Mouse (Mus musculus) megakaryocyte, adult 5-6 weeks (primary cell): ENCODE measurements around the gene Fosb. TPM values are rescaled to one million over a fixed set of nuclear protein-coding genes. Genes with fewer than 3 reads are reported as not detected.

ENCODE experiments used
- ATAC-seq: 2 replicates; pipeline ENCODE4 v1.8.0; 2016; ENCODE audit warnings: mild to moderate bottlenecking, inconsistent platforms; ENCODE audit not compliant: poor library complexity, severe bottlenecking
- total RNA-seq, 2 experiments: library from RNA; stranded (forward) in 1 of 2; stranded (reverse) in 1 of 2; fragments of 153-499, 151-499 nt in 1 of 2; fragments of 221-1000, 200-1000 nt in 1 of 2; gene quantifications; 2 replicates each; pipeline versions ENCODE4 v1.2.3 to v1.2.4; 2015 to 2017

Gene Fosb
- total RNA-seq, 2 experiments from 2014 or later, result 24.0 to 26.9 TPM

GRCm38 (mm10) chr7:19255395-19255794 lies 54.5 kb downstream of the Fosb start:
- no peak for ATAC-seq

- ATAC-seq, result no peak
Measured at GRCm38 (mm10) chr7:19253437-19253836, 56.4 kb downstream of the Fosb start.

Other genes with a start within 250 kb of the Fosb start
- 4.1 and 6.2 TPM in 2 replicates for gene Dmwd, start 233.8 kb downstream of the Fosb start, total RNA-seq (2015)
- 1.0 and 1.3 TPM in 2 replicates for gene Dmwd, start 233.8 kb downstream of the Fosb start, total RNA-seq (2017)
- 2.2 and 5.4 TPM in 2 replicates for gene Dmpk, start 226.2 kb downstream of the Fosb start, total RNA-seq (2015)
- gene Dmpk, start 226.2 kb downstream of the Fosb start, total RNA-seq (2017), result 2.7 and 3.1 TPM in 2 replicates
- 0.18 TPM in 1 of 2 replicates, not detected in the other for gene Six5, start 215.5 kb downstream of the Fosb start, total RNA-seq (2015)
- gene Six5, start 215.5 kb downstream of the Fosb start, total RNA-seq (2017), result 0.04 and 0.07 TPM in 2 replicates
- 0.05 TPM in 1 of 2 replicates, not detected in the other for gene Gm4969, start 191.7 kb downstream of the Fosb start, total RNA-seq (2015)
- gene Gm4969, start 191.7 kb downstream of the Fosb start, total RNA-seq (2017), result 0.29 TPM in 1 of 2 replicates, not detected in the other
- gene Fbxo46, start 190.2 kb downstream of the Fosb start, total RNA-seq (2015), result 1.5 and 1.9 TPM in 2 replicates
- gene Fbxo46, start 190.2 kb downstream of the Fosb start, total RNA-seq (2017), result 6.5 and 6.9 TPM in 2 replicates
- gene Qpctl, start 160.8 kb downstream of the Fosb start, total RNA-seq (2015), result 6.6 and 7.9 TPM in 2 replicates
- gene Qpctl, start 160.8 kb downstream of the Fosb start, total RNA-seq (2017), result 3.5 and 4.5 TPM in 2 replicates
- gene Snrpd2, start 160.3 kb downstream of the Fosb start, total RNA-seq (2015), result 44.2 and 53.7 TPM in 2 replicates
- gene Snrpd2, start 160.3 kb downstream of the Fosb start, total RNA-seq (2017), result 28.3 and 32.4 TPM in 2 replicates
- gene Gipr, start 143.9 kb downstream of the Fosb start, total RNA-seq (2015), result not detected in 2 replicates
- gene Gipr, start 143.9 kb downstream of the Fosb start, total RNA-seq (2017), result not detected in 2 replicates
- gene Eml2, start 133.6 kb downstream of the Fosb start, total RNA-seq (2015), result 5.2 and 9.1 TPM in 2 replicates
- gene Eml2, start 133.6 kb downstream of the Fosb start, total RNA-seq (2017), result 8.7 and 13.4 TPM in 2 replicates
- gene Gpr4, start 97.5 kb downstream of the Fosb start, total RNA-seq (2015), result not detected in 2 replicates
- gene Gpr4, start 97.5 kb downstream of the Fosb start, total RNA-seq (2017), result 0.12 TPM in 1 of 2 replicates, not detected in the other
- 12.3 and 15.7 TPM in 2 replicates for gene Opa3, start 81.7 kb downstream of the Fosb start, total RNA-seq (2015)
- 18.2 and 20.7 TPM in 2 replicates for gene Opa3, start 81.7 kb downstream of the Fosb start, total RNA-seq (2017)
- gene Vasp, start 38.2 kb downstream of the Fosb start, total RNA-seq (2015), result 122 and 129 TPM in 2 replicates
- gene Vasp, start 38.2 kb downstream of the Fosb start, total RNA-seq (2017), result 180 and 227 TPM in 2 replicates
- gene Ppm1n, start 30.0 kb downstream of the Fosb start, total RNA-seq (2015), result not detected in 2 replicates
- not detected in 2 replicates for gene Ppm1n, start 30.0 kb downstream of the Fosb start, total RNA-seq (2017)
- 0.48 TPM in 1 of 2 replicates, not detected in the other for gene Rtn2, start 27.4 kb downstream of the Fosb start, total RNA-seq (2015)
- gene Rtn2, start 27.4 kb downstream of the Fosb start, total RNA-seq (2017), result not detected in 2 replicates
- gene Ercc1, start 34.7 kb upstream of the Fosb start, total RNA-seq (2015), result 18.9 and 26.4 TPM in 2 replicates
- 17.5 and 21.4 TPM in 2 replicates for gene Ercc1, start 34.7 kb upstream of the Fosb start, total RNA-seq (2017)
- gene Cd3eap, start 49.4 kb upstream of the Fosb start, total RNA-seq (2015), result 3.4 TPM in 2 replicates
- 9.0 and 11.5 TPM in 2 replicates for gene Cd3eap, start 49.4 kb upstream of the Fosb start, total RNA-seq (2017)
- 4.1 and 4.2 TPM in 2 replicates for gene Ppp1r13l, start 49.7 kb upstream of the Fosb start, total RNA-seq (2015)
- 0.45 TPM in 1 of 2 replicates, not detected in the other for gene Ppp1r13l, start 49.7 kb upstream of the Fosb start, total RNA-seq (2017)
- gene Ercc2, start 72.0 kb upstream of the Fosb start, total RNA-seq (2015), result 4.9 and 5.7 TPM in 2 replicates
- gene Ercc2, start 72.0 kb upstream of the Fosb start, total RNA-seq (2017), result 12.6 and 19.2 TPM in 2 replicates
- gene Klc3, start 94.1 kb upstream of the Fosb start, total RNA-seq (2015), result 0.09 TPM in 1 of 2 replicates, not detected in the other
- not detected in 2 replicates for gene Klc3, start 94.1 kb upstream of the Fosb start, total RNA-seq (2017)
- gene Ckm, start 94.7 kb upstream of the Fosb start, total RNA-seq (2015), result 0.14 and 0.18 TPM in 2 replicates
- 0.26 and 0.45 TPM in 2 replicates for gene Ckm, start 94.7 kb upstream of the Fosb start, total RNA-seq (2017)
- gene Mark4, start 148.8 kb upstream of the Fosb start, total RNA-seq (2015), result 11.4 and 14.7 TPM in 2 replicates
- 6.4 and 9.4 TPM in 2 replicates for gene Mark4, start 148.8 kb upstream of the Fosb start, total RNA-seq (2017)
- gene Exoc3l2, start 153.3 kb upstream of the Fosb start, total RNA-seq (2015), result 0.09 and 0.14 TPM in 2 replicates
- gene Exoc3l2, start 153.3 kb upstream of the Fosb start, total RNA-seq (2017), result 0.28 and 0.62 TPM in 2 replicates
- 3.9 and 6.2 TPM in 2 replicates for gene Bloc1s3, start 198.3 kb upstream of the Fosb start, total RNA-seq (2015)
- 2.7 and 4.0 TPM in 2 replicates for gene Bloc1s3, start 198.3 kb upstream of the Fosb start, total RNA-seq (2017)
- 27.1 and 32.1 TPM in 2 replicates for gene Trappc6a, start 198.3 kb upstream of the Fosb start, total RNA-seq (2015)
- 15.3 and 18.0 TPM in 2 replicates for gene Trappc6a, start 198.3 kb upstream of the Fosb start, total RNA-seq (2017)
- 0.23 TPM in 1 of 2 replicates, not detected in the other for gene Nkpd1, start 207.8 kb upstream of the Fosb start, total RNA-seq (2015)
- not detected in 2 replicates for gene Nkpd1, start 207.8 kb upstream of the Fosb start, total RNA-seq (2017)